Mouse (Mus musculus) layer of hippocampus, postnatal 10 days (tissue): ENCODE results near the gene Slc25a11. TPM values are rescaled to one million over a fixed set of nuclear protein-coding genes. Genes with fewer than 3 reads are reported as not detected.

Source experiments
- DNase-seq, 2 experiments: peaks; one replicate each; pipeline ENCODE4 v3.0.0; 2021; ENCODE audit warnings: low spot score in 2 of 2
- total RNA-seq, 2 experiments: library from RNA; stranded (reverse); gene quantifications; 2 replicates each; pipeline ENCODE4 v1.2.3; 2021

Slc25a11 gene
- total RNA-seq, 2 experiments from 2014 or later, result 117 to 125 TPM

DNA sequence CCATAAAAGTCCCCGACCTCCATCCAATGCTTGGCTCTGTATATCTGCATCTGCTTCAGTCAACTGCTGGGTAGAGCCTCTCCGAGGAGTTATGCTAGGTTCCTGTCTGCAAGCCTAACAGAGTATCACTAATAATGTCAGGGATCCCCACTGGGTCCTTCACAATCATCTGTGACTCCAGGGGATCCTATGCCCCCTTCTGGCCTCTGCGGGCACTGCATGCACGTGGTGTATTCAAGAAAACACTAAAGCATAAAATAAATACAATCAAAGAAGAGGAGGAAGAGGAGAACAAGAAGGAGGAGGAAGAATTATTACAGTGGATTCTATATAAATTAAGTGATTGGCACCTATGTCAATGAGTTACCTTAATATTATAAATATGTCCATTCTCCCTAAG, 21.8 kb downstream of the Slc25a11 start:
- peak; percentile 63 to 69 for DNase-seq

DNA sequence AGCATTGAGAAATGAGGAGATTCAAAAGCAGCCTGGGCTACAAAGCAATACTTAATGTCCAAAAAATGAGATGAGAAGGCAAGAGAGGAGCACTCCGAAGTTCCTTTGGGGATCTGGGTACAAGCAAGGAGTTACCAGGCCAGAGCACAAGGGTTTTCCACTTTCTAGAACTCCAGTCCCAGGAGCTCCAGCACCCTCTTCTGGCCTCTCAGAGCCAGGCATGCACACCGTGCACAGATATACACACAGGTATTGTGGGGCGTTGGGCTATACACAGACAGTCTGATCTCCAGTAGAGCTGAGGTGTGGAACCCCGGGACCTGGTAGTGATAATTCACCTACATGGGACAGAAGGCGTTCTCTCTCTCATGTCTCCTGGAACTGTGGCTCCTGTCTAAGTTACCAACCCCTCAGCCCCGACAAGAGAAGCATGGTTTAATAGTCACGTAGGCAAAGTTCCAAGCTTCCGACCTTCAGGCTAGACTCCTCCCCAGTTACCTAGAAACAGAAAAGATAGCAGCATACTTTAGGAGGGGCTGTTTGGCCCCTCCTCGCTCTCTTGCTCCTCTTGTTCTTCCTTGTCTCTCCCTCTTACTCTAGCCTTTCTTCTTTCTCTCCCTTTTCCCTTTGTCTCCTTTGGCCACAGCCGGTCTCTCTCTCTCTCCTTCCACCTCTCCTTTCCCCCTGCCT, 24.1 kb downstream of the Slc25a11 start:
- no peak for DNase-seq

DNA sequence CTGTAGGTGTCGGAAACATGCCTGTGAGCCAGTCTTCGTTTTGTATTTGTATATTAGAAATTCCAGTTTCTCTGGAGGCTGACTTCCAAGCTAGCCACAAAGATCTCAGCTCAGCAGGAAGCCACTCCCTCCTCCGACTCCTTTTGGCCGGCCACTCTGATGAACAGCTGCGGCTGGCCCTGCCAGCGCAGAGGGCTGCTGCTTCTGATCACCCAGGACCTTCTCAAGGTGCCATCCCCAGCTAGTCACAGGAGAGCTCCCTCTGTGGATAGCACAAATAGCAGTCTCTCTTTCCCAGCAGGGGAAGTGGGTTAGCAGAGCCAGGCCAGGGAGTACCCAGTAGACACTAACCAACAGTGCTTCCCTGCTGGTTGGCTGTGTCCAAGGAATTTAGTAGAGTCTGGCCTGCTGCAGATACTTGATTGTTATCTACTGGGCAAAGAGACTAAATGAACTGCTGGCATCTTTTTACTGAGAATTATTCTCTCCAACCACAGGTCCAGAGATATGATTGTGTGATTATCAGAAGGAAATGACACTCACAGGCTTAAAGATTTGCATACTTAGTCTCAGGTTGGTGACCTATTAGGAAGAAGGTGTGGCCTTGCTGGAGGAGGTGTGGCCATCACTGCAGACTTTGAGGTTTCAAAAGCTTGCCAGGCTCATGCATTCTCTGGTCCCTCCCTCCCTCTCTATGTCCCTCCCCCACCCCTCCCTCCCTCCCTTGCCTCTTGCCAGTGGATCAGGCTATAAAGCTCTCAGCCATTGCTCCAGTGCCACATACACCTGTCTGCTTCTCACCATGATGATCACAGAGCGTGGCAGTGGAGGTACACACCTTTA, 25.1 kb downstream of the Slc25a11 start:
- DNase-seq, result no peak

DNA sequence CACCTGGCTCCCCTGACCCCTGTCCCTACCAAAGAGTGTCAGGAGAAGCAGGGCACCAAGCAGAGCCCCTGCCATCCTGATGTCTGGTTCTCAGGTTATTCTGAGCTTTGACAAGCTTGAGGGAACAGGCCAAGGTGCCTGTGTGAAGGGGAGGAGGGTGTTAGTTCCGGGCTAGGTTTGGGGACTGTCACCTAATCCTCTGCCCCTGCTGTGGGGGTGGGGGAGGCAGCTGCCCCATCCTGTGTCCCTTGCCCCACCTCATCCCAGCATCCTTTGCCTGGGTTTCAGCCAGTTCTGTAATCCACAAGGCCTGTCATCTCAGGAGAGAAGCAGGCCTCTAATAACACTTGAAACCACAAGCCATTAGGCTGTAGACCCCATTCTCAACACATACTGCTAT, 28.2 kb downstream of the Slc25a11 start, which contains the start of gene Chrne:
TSS of gene Chrne (minus strand) at position 116 of the 400 bp plus-strand sequence.
- DNase-seq, result no peak

DNA sequence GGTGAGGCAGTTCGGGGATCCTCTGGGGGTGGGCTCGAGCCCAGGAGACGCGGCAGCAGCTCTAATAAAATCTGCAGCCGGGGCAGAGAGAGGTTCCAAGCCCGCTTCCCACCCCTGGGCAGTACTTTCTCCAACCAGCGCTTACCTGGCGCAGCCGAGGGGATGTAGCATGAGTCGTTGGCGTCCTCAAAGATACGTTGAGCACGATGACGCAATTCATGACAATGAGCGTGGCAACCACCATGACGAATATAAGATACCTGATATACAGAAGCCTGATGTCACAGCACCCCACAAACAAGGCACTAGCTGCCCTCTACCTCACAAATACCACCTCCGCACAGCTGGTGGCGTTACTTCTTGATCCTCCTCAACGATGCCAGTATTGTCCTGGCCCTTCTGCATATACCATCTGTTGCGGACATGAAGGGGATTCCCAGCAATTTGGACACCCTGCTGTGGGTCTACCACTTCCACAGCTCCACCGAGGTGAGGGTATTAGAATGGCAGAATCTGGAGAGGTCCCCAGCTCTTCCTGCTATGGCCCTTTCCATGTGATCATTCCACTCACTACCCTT, 31.7 kb downstream of the Slc25a11 start, which contains the start of gene 4930544D05Rik:
TSS of gene 4930544D05Rik (plus strand) at position 333 of the 578 bp plus-strand sequence.
- DNase-seq, result no peak

DNA sequence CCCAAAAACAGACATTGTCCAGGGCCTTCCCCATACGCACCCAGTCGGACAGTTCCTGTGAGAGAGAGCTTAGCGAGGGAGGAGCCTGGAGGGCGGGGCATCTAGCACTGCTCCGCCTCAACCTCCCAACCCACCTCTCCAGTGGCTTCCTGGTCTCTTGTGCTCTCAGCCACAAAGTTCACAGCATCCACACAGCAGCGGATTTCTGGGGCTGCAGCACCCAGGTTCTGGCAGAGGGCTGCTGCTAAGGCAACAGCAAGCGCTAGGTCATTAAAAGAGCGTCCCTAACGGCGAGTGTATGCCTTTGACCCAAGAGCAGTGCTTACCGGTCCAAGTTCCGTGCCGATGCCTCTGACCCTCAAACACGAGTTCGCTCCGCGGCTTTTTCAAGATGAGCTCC, 32.2 kb downstream of the Slc25a11 start:
- DNase-seq, result peak in 1 of 2 experiments; percentile 54

DNA sequence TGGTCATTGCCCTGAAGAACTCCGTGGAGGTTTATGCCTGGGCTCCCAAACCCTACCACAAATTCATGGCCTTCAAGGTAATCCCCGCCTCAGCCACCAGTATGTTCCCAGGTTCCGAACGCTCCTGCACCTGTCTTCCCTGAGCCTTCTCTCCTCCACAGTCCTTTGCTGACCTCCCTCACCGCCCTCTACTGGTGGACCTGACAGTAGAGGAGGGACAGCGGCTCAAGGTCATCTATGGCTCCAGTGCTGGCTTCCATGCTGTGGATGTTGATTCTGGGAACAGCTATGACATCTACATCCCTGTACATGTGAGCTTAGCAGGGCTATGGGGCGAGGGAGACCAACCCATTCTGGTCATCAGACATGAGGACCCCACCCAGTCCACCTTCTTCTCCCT, 34.8 kb downstream of the Slc25a11 start:
- no peak for DNase-seq

DNA sequence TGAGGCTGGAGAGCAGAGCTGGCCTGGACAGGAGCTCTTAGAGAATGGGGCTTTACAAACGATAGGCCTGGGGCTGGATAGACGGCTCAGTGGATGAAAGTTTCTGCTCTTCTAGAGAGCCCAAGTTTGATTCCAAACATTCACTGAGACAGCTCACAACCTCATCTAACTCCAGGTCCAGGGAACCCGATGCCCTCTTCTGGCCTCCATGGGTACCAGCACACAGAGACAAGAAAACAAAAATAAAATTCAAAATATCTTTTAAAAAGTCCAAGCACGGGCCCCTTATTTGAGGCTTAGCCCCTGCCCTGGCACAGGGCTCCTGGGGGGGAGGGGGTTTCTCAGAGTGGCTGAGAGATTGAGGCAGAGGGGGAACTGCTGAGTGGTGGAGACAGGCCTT, 36.5 kb downstream of the Slc25a11 start:
- DNase-seq, result no peak

DNA sequence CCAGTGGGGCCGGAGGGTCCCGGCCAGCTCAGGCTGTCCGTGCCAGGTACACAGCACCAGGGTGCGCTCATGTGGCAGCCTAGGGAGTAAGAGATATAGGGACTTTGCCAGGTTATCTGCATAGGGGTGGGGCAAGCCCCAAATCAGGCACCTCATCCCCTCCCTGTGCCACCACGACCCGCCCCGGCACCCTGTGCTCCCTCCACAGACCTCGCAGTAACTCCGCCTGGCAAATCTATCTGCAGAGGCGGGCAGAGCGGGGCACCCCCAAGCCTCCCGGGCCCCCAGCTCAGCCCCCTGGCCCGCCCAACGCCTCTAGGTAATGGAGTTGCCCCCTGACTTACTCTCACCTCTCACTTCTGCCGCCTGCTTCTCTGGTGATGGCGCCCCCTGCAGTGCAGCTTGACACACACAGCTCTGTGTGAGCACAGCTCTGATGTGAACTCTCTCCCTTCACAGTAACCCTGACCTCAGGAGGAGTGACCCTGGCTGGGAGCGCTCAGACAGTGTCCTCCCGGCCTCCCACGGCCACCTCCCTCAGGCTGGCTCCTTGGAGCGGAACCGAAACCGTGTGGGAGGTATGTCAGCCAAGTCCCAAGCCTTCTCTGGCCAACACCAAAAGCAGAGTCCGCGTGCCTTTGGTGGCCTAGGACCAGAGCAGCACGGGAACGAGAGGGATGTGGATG, 38.8 kb downstream of the Slc25a11 start:
- no peak for DNase-seq

DNA sequence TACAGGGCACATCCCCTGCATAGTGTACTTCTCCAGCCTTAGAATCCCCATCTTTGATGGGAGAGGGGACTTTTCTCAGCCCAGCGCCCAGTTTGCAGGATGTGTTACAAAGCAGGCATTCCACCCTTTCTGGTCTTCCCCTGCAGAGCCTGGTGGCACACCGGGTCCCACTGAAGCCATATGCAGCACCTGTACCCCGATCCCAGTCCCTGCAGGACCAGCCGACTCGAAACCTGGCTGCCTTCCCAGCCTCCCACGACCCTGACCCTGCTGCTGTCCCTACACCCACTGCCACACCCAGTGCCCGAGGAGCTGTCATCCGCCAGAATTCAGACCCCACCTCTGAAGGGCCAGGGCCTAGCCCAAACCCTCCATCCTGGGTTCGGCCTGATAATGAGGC, 39.7 kb downstream of the Slc25a11 start:
- no peak for DNase-seq

DNA sequence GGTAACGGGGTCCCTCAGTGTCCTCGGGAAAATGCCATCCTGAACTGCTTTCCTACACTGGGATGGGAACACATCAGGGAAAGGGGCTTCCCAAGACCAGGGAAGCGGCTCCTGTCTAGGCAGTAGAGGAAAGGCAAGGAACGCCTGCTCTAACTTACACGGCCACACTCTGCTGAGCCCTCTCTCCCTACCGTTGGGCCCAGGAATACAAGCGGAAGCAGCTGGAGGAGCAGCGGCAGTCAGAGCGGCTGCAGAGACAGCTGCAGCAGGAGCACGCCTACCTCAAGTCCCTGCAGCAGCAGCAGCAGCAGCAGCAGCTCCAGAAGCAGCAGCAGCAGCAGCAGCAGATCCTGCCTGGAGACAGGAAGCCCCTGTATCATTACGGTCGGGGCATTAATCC, 40.6 kb downstream of the Slc25a11 start:
- DNase-seq, result no peak

DNA sequence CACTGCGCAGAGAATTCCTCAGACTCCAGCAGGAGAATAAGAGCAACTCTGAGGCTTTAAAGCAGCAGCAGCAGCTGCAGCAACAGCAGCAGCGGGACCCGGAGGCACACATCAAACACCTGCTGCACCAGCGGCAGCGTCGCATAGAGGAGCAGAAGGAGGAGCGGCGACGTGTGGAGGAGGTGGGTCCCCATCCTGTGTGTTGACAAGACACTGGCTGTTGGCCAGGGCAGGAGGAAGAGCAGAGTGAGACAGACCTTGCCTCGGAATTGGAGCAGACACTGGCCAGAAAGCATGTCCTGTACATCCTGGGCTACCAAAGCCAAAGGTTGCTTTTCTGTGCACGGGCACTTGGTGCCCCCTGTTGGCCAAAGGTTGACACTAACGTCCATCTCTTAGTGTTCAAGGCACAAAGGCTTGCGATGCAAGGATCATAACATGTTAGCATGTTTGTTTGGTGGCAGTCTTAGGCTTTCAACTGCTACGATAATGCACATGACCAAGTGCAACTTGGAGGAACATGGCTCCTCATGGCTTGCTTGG, 42.2 kb downstream of the Slc25a11 start:
- DNase-seq, result peak; percentile 73 to 76

DNA sequence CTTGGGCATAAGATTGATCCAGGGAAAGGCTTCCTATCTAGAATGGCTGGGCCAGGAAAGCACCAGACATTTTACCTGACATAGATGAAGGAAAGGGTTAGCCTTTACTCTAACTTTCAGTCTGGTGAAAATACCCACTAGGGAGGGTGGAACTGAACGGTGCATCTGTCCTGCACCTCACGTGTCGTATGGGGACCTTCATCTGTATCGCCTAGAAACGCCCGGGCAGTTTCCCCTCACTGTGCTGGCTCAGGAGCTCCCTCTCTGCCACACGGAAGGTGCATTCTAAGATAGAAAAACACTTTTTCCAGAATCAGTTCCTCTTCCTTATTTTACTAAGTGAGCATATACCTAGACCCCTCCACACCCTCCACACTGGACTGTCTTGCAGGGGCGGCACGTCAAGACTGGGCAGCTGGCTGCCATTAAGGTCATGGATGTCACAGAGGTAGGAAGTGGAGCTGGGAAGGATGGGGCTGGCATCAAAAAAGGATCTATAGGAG, 48.8 kb downstream of the Slc25a11 start:
- DNase-seq, result no peak

DNA sequence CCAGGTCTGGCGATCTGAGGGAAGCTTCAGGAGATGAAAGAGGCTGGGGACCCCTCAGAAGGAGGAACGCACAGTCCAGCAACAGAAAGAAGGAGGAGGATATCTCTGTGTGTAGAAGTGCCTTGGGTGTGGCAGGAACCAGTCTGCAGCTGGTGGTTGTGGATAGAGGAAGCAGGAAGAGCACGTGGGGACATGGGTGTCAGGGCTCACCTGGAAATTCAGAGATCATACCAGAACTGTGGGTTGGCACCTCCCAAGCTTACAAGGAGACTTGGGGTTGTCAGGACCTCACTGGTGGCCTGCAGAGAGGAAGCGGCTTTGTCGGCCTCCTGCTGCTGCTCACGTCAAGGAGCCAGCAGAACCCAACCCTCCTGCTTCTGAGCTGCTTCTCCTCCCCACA, 50.0 kb downstream of the Slc25a11 start:
- DNase-seq, result no peak

DNA sequence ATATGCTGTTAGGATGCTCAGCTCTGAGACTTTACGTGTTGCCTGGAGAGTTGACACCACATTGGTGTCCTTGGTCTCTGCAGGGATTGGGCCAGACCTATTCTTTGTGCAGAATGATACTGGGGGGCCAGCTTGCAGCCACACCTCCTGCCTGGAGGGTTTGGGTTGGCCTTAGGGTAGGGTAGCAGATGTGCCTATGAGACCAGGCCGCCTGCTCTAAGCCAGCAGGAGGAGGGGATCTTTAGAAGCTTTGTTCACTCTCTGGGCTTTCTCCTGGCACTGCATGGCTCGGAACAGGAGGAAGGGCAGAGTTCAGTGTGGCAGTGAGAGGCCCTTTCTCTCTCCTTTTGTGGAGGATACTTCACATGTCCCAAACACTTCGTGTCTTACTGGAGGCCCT, 51.2 kb downstream of the Slc25a11 start:
- DNase-seq, result no peak

DNA sequence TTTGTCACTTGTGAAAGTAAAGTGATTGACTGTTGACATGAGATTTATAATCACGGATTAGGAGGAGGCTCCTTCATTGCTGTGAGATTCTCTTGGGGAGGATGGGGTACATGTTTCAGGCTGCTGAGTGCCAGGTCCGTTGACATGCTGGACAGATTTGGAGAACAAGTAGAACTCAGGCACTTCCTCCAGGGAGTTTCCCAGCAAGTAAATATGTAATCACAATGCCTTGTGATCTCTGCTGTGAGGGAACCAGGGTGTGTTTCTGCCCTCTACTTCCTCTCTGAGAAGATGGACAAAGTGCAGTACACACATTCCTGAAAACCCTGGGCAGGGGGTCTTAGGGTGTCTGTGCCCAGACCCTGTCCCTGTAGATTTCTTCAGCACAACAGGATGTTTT, 51.6 kb downstream of the Slc25a11 start:
- no peak for DNase-seq

DNA sequence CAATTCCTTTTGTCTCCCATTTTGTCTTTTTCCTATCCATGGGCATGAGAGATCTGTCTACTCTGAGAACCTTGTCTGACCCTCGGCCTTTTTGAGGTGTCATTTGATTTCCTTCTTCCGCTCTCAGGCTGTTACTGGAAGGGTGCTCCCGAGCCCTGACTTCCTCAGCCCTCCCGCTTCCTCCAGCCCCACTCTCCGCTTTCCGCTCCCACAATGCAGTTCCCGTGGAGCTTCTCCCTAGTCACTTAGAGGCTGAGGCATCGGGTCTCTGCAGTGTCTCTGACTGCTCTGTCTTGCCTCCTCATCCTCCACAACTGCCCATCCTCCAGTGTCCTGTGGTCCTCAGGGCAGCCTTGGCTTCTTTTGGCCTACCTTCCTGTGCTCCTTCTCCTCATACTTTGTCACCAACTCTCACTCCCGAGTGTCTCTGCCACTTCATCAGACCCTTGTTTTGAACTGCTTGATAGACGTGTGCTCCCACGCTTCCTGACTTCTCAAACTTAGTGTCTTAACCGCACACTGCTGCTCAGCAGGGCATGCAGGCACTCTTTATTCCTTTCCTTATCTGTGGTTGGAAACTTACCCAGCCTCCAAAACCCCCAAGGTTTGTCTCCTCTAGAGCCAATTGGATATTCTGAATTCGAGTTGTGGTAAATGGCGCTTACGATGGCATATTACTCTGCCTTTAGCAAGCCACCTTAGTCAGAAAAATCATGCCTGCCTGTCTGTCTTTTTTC, 52.9 kb downstream of the Slc25a11 start:
- no peak for DNase-seq
